Mouse (Mus musculus) testis, adult 10 weeks (tissue): Measurements from ENCODE around the gene Ncapd3. TPM values are rescaled to one million over a fixed set of nuclear protein-coding genes. Genes with fewer than 3 reads are reported as not detected.

Experiments
- polyA plus RNA-seq: library from polyadenylated mRNA; stranded (reverse); fragments of 350-450 nt; fragmentation: Illumina TruSeq; extraction: RNeasy Lipid Tissue Mini Kit (QIAGEN cat#74804); gene quantifications from one replicate; pipeline ENCODE4 v1.2.3, GENCODE M21; 2014; ENCODE audit warnings: low read depth, low replicate concordance

The Ncapd3 gene
- 26.5 TPM for polyA plus RNA-seq

DNA sequence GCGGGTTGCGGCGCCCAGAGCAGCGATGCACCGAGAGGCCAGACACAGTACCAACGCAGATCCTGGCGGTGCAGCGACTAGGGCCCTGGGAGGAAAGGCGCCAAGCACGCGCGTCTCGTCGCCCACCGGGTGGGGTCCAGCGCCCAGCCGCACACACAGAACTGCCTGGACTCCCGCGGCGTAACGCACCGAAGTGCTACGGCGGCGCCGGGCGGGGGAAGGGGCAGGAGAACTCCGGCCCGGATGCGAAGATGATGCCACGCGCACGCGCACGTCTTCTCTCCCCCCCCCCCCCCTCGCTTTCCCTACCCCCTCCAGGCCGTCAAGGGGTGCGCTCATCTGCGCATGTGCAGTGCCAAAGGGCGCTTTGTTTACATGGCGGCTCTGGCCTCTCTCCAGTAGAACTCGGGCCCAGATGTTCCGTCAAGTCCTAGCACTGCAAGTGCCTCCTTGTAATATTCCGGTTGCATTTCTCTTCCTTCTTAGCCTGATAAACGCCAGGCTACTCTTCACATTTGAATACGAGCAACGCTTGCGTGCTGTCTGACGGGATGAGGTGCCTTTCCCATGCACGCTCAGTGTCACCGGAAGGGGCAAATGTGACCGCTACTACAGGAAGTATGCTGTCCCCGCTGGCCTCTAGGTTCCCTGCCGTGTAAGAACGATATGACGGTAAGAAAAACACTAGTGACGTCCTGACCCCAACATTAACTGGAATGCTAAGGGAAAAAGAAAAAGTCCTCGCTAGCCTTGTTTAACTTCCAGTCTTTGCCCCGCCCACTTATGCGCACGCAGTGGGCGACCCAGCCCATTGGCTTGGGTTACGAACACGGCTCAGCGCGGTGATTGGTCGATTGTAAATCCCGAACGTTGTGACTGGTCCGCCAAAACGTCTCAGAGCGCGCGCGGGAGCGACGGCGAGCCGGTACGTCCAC lies at the start of gene Ncapd3, which contains the start of gene Vps26b:
Ncapd3 (plus strand) TSS at position 348 of the 935 bp plus-strand sequence.
Vps26b (minus strand) TSS at position 238 of the 935 bp plus-strand sequence.

DNA sequence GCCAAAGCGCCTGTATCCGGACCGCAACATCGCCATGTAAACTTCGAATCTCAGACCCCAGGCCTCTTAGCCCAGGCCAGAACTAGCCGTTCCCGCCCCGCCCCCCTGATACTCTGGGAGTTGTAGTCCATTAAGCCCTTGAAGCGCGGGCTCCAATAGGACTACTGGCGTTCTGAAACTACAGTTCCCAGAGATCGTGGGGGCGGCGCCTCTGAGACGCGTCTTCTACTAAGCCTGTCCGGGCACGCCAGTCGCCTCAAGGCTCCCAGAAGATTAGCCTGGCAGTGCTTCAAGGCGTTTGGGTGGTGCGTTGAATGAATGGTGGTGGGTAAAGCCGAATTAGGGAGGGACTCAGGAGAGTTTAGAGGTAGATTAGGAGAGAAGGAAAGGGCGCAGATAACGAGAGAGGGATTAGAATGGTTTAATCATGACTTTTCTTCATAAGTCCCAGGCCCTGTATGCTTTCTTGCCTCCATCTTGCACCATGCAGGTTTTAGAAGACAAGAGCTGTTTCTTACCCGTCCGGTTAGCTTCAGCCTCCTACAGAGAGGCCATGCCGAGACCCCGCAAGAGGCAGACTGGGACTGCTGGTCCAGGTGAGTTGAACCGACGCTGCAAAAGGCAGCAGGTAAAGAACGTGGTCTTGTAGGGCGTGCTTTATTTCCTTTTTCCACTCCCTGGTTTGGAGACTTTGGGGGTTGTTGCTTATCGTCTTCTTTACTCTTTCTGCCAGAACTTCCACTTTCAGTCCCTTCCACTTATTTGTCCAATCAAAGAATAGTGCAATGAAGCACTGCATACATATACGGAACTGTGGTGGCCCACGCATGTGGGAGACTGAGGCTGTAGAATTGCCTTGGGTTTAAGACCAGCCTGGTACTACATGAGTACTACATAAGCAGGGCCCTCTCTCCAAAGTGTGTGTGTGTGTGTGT lies 30.2 kb upstream of the Ncapd3 start, which contains the start of the genes Acad8 and Thyn1:
Acad8 (minus strand) TSS at position 106 of the 935 bp plus-strand sequence.
Thyn1 (plus strand) TSS at position 250 of the 935 bp plus-strand sequence.

Other genes starting within 250 kb of the Ncapd3 start
- gene Glb1l2, start 223.7 kb upstream of the Ncapd3 start, polyA plus RNA-seq = 10.7 TPM
- 291 TPM for gene Glb1l3, start 169.3 kb upstream of the Ncapd3 start, polyA plus RNA-seq
- gene Gm1110, start 107.1 kb upstream of the Ncapd3 start, polyA plus RNA-seq = 0.34 TPM
- 7.5 TPM for gene Acad8, start 30.6 kb upstream of the Ncapd3 start, polyA plus RNA-seq
- gene Thyn1, start 30.5 kb upstream of the Ncapd3 start, polyA plus RNA-seq = 82.6 TPM
- gene Vps26b, start 110 bp upstream of the Ncapd3 start, polyA plus RNA-seq = 9.7 TPM
- 31.7 TPM for gene Jam3, start 125.2 kb downstream of the Ncapd3 start, polyA plus RNA-seq